Mouse (Mus musculus): ENCODE results near the gene Yod1. TPM values are rescaled to one million over a fixed set of nuclear protein-coding genes. Genes with fewer than 3 reads are reported as not detected.

The Yod1 gene
- polyA plus RNA-seq, 1 experiment from 2014 or later = 13.3 TPM

DNA sequence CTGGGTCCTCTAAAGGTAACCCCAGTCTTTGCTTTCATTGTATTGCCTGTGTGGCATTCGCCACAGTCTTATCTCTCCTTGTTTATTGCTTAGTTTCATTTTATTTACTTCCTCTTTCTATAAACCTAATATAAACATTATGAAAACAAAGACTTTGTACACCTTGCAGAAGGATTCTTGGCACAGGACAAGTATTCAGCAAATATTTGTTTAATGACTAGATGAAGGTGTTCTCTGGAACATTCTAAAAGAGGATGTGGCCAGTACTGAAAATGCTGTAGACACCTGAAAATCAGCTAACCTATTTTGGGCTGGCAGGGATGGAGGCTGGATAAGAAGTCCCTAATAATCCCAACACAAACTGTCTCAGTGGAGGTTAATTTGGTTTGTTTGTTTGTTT, 44.5 kb downstream of the Yod1 start:
- DNase-seq (ENCODE audit: low spot score) = no peak

DNA sequence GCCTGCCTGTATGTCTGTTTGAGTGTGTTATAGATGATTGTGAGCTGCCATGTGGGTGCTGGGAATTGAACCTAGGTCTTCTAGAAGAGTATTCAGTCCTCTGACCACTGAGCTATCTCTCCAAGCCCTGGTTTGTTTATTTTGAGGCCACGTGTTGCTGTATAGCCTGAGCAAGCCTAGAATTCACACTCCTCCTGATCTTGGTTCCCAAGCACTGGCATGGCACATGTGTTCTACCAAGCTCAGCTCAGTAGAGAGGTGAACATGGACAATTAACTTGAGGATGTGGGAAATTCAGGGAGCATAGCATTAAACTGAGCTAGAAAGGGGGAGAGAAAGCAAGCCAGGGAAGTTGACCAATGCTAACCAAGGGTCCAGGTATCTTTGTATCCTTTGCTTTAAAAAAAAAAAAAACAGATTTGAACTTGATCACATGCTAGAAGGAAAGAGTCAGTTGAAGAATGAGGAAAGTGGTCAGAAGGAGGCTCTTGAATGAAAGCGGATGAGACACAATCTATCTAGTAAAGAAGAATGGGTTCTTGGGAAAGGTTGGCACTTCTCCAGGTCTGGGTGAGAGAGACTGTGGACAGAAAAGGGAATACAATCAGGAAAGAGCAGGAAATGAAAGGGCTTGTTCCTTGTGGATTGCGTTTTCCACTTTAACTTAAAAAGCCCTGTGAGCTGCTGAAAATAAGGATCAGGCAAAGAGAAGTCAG, 45.1 kb downstream of the Yod1 start:
- no peaks in the 10 kb centered on the region for H3K4me1 ChIP-seq (replicated peaks)
- H3K27me3 ChIP-seq (ENCODE audit: insufficient read depth, poor library complexity, severe bottlenecking) = no peaks in the 10 kb centered on the region
- H3K36me3 ChIP-seq = no peaks in the 10 kb centered on the region
- WGBS = 86% methylated on average over 3 of the region's 3 CpGs
- no peak overlapping the region for H3K27ac ChIP-seq
- H3K9me3 ChIP-seq = no peaks in the 10 kb centered on the region
- DNase-seq (ENCODE audit: low spot score) = no peak
- H3K4me3 ChIP-seq = no peak overlapping the region

More for the DNA sequence above, 44.5 kb downstream of the Yod1 start:
- H3K27me3 ChIP-seq (ENCODE audit: insufficient read depth, poor library complexity, severe bottlenecking) = no peaks in the 10 kb centered on the region
- H3K4me1 ChIP-seq (replicated peaks) = no peaks in the 10 kb centered on the region
- no peak overlapping the region for H3K27ac ChIP-seq
- H3K9me3 ChIP-seq = no peaks in the 10 kb centered on the region
- H3K4me3 ChIP-seq = no peak overlapping the region
- H3K36me3 ChIP-seq = no peaks in the 10 kb centered on the region
- WGBS = 85% methylated on average over 1 of the region's 1 CpGs

DNA sequence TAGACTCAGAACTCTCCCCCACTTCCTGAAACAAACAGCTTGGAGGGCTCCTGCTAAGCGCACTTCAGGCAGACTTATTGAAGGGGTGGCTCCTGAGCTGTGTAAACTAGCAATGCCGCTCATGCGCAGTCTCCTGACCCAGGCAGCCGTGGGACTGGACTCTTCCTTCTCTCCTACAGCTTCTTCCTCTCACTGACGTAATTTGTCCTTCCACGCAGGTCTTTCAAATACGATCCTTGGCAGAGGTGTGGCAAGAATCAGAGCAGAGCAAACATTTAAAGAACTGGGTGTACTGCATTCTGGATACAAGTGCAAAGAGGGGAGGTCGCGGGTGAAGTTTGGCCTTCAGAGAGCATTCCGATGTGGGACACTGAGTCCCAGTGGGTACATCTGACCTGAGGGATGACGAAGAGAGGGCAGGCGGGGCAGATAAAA, 46.9 kb downstream of the Yod1 start:
- Histone ChIP-seq H3K27ac (no peak overlapping the region), H3K27me3 (ENCODE audit: insufficient read depth, poor library complexity, severe bottlenecking) (no peaks in the 10 kb centered on the region), H3K4me1 (replicated peaks) (no peaks in the 10 kb centered on the region), H3K36me3 (no peaks in the 10 kb centered on the region), H3K9me3 (no peaks in the 10 kb centered on the region), H3K4me3 (no peak overlapping the region)
- WGBS = 86% methylated on average over 12 of the region's 12 CpGs
- DNase-seq (ENCODE audit: low spot score) = no peak

DNA sequence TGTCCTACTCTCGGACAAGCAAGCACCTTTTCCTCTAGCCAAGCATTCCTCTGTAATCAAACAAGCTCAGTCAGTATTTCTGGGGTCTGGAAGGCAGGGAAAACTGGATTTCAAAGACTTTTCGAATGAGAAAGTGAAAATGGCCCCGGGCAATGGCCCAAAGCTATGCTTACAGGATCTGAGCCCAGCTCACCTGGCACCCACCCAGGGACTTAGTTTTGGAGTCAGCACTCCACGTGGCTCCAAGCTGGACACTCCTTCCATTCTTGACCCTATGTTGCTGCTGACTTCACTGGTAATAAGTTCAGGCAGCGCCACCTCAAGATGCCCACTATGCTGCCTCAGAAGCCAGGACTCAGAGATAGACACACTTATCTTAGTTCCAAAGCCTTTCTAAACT, 49.9 kb downstream of the Yod1 start:
- no peaks in the 10 kb centered on the region for H3K27me3 ChIP-seq (ENCODE audit: insufficient read depth, poor library complexity, severe bottlenecking)
- H3K9me3 ChIP-seq = no peaks in the 10 kb centered on the region
- H3K36me3 ChIP-seq = no peaks in the 10 kb centered on the region
- 76% methylated on average over 5 of the region's 5 CpGs for WGBS
- no peak overlapping the region for H3K4me3 ChIP-seq
- no peak for DNase-seq (ENCODE audit: low spot score)
- H3K27ac ChIP-seq = no peak overlapping the region
- no peaks in the 10 kb centered on the region for H3K4me1 ChIP-seq (replicated peaks)

DNA sequence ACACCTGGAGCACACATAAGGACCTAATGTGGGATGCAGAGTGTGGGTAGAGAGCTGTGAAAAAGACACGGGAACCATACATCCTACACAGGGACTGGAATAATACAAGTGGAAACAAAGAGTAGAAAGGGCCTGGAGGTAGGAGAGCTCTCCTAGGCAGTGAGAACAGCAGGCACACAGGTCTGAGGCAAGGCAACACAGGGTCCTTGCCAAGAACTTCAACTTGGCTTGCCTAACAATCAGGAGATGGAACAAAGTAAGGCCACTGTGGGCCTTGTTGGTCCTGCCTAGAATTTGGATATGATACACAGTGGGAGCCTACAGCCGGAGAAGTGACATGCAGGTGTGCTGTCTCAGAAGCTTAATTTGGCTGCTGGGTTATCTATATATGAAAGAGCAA, 52.8 kb downstream of the Yod1 start:
- WGBS = 90% methylated on average over 2 of the region's 2 CpGs
- H3K27ac ChIP-seq = no peak overlapping the region
- H3K4me1 ChIP-seq (replicated peaks) = 0 out of 2 replicates have a peak, but pooled peaks cover 1% of the 10 kb centered on the region
- H3K27me3 ChIP-seq (ENCODE audit: insufficient read depth, poor library complexity, severe bottlenecking) = no peaks in the 10 kb centered on the region
- DNase-seq (ENCODE audit: low spot score) = no peak
- H3K9me3 ChIP-seq = no peaks in the 10 kb centered on the region
- no peaks in the 10 kb centered on the region for H3K36me3 ChIP-seq
- no peak overlapping the region for H3K4me3 ChIP-seq

DNA sequence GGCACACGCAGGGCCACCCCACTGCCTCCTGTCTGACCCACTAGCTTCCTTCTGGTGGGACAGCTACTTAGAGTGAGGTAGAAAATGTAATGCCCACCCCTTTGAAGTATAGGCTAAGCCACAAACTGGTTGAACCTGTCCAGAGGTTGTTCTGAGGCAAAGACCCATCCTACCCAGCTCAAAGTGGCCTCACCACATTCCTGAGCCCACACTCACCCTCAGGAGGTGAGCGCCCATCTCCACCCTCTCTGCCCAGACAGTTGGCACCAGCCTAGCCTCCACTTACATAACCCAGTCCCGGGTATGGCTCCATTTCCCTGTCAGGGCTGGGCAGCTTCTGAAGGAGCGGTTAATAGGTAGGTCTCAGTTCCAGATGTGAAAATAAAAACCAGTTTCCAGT, 53.4 kb downstream of the Yod1 start:
- H3K27me3 ChIP-seq (ENCODE audit: insufficient read depth, poor library complexity, severe bottlenecking) = no peaks in the 10 kb centered on the region
- 86% methylated on average over 4 of the region's 4 CpGs for WGBS
- no peak overlapping the region for H3K27ac ChIP-seq
- no peaks in the 10 kb centered on the region for H3K9me3 ChIP-seq
- no peak overlapping the region for H3K4me3 ChIP-seq
- H3K36me3 ChIP-seq = no peaks in the 10 kb centered on the region
- 0 out of 2 replicates have a peak, but pooled peaks cover 6% of the 10 kb centered on the region for H3K4me1 ChIP-seq (replicated peaks)
- DNase-seq (ENCODE audit: low spot score) = no peak

DNA sequence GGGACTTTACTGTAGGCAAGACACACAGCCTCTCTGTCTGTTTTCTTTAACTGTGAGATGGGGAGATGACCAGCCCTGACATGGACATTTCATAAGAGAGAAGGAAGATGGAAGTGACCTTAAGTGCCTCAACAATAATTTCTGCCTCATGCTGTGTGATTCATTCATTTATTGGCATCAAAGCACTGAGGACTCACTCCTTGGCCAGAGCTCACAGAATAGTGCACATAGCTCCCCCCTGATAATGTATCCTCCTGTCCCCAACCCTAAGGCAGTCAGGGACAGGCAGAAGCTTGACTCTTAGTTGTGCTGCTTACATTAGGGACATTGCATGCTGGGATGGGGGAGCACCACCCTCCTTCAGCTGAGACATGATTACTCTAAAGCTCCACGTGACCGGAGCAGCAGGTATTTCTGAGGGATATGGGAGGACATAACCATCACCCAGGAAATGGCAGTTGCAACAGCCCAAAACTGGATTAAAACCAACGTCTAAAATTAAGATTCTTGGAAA, 53.9 kb downstream of the Yod1 start:
- Histone ChIP-seq H3K27ac (no peak overlapping the region), H3K4me3 (no peak overlapping the region), H3K27me3 (ENCODE audit: insufficient read depth, poor library complexity, severe bottlenecking) (no peaks in the 10 kb centered on the region), H3K9me3 (no peaks in the 10 kb centered on the region), H3K36me3 (no peaks in the 10 kb centered on the region), H3K4me1 (replicated peaks) (0 out of 2 replicates have a peak, but pooled peaks cover 10% of the 10 kb centered on the region)
- WGBS = 81% methylated on average over 3 of the region's 3 CpGs
- DNase-seq (ENCODE audit: low spot score) = no peak

Other genes starting within 250 kb of the Yod1 start
- not detected in 2 replicates for gene Zp3r, start 87.7 kb upstream of the Yod1 start, polyA plus RNA-seq (2016; fragmentation: Nextera tagmentation; extraction: Ambion mirVana)
- gene C4bp, start 55.7 kb upstream of the Yod1 start, polyA plus RNA-seq (2016; fragmentation: Nextera tagmentation; extraction: Ambion mirVana) = not detected in 2 replicates
- gene Gm29427, start 1.5 kb upstream of the Yod1 start, polyA plus RNA-seq (2016; fragmentation: Nextera tagmentation; extraction: Ambion mirVana) = not detected in 2 replicates
- 5.3 and 6.7 TPM in 2 replicates for gene Pfkfb2, start 11.9 kb downstream of the Yod1 start, polyA plus RNA-seq (2016; fragmentation: Nextera tagmentation; extraction: Ambion mirVana)
- gene AA986860, start 14.6 kb downstream of the Yod1 start, polyA plus RNA-seq (2016; fragmentation: Nextera tagmentation; extraction: Ambion mirVana) = 0.51 and 0.73 TPM in 2 replicates
- not detected in 2 replicates for gene Fcamr, start 83.6 kb downstream of the Yod1 start, polyA plus RNA-seq (2016; fragmentation: Nextera tagmentation; extraction: Ambion mirVana)
- not detected in 2 replicates for gene Pigr, start 109.4 kb downstream of the Yod1 start, polyA plus RNA-seq (2016; fragmentation: Nextera tagmentation; extraction: Ambion mirVana)
- not detected in 2 replicates for gene Fcmr, start 148.3 kb downstream of the Yod1 start, polyA plus RNA-seq (2016; fragmentation: Nextera tagmentation; extraction: Ambion mirVana)
- not detected in 2 replicates for gene Il24, start 170.1 kb downstream of the Yod1 start, polyA plus RNA-seq (2016; fragmentation: Nextera tagmentation; extraction: Ambion mirVana)
- not detected in 2 replicates for gene Il20, start 194.1 kb downstream of the Yod1 start, polyA plus RNA-seq (2016; fragmentation: Nextera tagmentation; extraction: Ambion mirVana)
- not detected in 2 replicates for gene Il19, start 222.8 kb downstream of the Yod1 start, polyA plus RNA-seq (2016; fragmentation: Nextera tagmentation; extraction: Ambion mirVana)